Mouse (Mus musculus): ENCODE measurements around the gene Gcnt3.

GRCm38 (mm10) chr9:70049416-70049783 is 11.5 kb upstream of the Gcnt3 start:
- no peak for TF ChIP-seq CTCF (IDR thresholded peaks at IDR 0.05)
- no peak for TF ChIP-seq POLR2A (IDR thresholded peaks at IDR 0.05; ENCODE audit: insufficient read depth, low read depth, low read length)
